Mouse (Mus musculus) liver, embryonic 15.5 days (tissue): ENCODE measurements around the gene Acox1. TPM values are rescaled to one million over a fixed set of nuclear protein-coding genes. Genes with fewer than 3 reads are reported as not detected.

Experiments
- ATAC-seq: fragments of 200-750 bp; cut with Nextera tagmentation; 2 replicates; pipeline ENCODE4 v1.8.0; 2017; ENCODE audit warnings: moderate number of reproducible peaks, mild to moderate bottlenecking, moderate library complexity; ENCODE audit not compliant: insufficient read depth
- H3K27ac ChIP-seq: fragments of 300-500 bp; sonication (generic); replicated peaks from 2 replicates; pipeline ENCODE4 v1.5.1; 2015; ENCODE audit warnings: mild to moderate bottlenecking, inconsistent platforms
- H3K27me3 ChIP-seq: fragments of 300-500 bp; sonication (generic); 2 replicates; pipeline ENCODE4 v1.6.1; 2015; ENCODE audit warnings: mild to moderate bottlenecking, inconsistent platforms
- H3K36me3 ChIP-seq: fragments of 300-500 bp; sonication (generic); replicated peaks from 2 replicates; pipeline ENCODE4 v1.6.1; 2015; ENCODE audit warnings: moderate library complexity, mild to moderate bottlenecking, inconsistent platforms
- H3K4me1 ChIP-seq: fragments of 300-500 bp; sonication (generic); replicated peaks from 2 replicates; pipeline ENCODE4 v1.6.1; 2015; ENCODE audit warnings: inconsistent platforms
- H3K4me2 ChIP-seq: fragments of 300-500 bp; sonication (generic); 2 replicates; pipeline ENCODE4 v1.6.1; 2015; ENCODE audit warnings: moderate library complexity, mild to moderate bottlenecking, inconsistent platforms
- H3K4me3 ChIP-seq: fragments of 300-500 bp; sonication (generic); replicated peaks from 2 replicates; pipeline ENCODE4 v1.5.1; 2015; ENCODE audit warnings: mild to moderate bottlenecking, inconsistent platforms
- H3K9ac ChIP-seq: fragments of 300-500 bp; sonication (generic); 2 replicates; pipeline ENCODE4 v1.6.1; 2015; ENCODE audit warnings: moderate library complexity, mild to moderate bottlenecking, inconsistent platforms
- H3K9me3 ChIP-seq: fragments of 300-500 bp; sonication (generic); replicated peaks from 2 replicates; pipeline ENCODE4 v1.6.1; 2016; ENCODE audit warnings: inconsistent platforms
- WGBS: fragments of 180-500 bp; shearing (Covaris S2); methylation state at CpG from one replicate; pipeline ENCODE4 v1.1.7; 2015; ENCODE audit warnings: mixed read lengths; ENCODE audit not compliant: insufficient replicate concordance; 5-methylcytosine and 5-hydroxymethylcytosine counted together
- polyA plus RNA-seq: library from polyadenylated mRNA; unstranded; fragments of >200 nt; fragmentation: Nextera tagmentation; extraction: Ambion mirVana; gene quantifications from 2 replicates; pipeline ENCODE4 v1.2.1, GENCODE M21; 2015

Acox1 gene
- polyA plus RNA-seq, 1 experiment from 2014 or later: 32.5 TPM

DNA sequence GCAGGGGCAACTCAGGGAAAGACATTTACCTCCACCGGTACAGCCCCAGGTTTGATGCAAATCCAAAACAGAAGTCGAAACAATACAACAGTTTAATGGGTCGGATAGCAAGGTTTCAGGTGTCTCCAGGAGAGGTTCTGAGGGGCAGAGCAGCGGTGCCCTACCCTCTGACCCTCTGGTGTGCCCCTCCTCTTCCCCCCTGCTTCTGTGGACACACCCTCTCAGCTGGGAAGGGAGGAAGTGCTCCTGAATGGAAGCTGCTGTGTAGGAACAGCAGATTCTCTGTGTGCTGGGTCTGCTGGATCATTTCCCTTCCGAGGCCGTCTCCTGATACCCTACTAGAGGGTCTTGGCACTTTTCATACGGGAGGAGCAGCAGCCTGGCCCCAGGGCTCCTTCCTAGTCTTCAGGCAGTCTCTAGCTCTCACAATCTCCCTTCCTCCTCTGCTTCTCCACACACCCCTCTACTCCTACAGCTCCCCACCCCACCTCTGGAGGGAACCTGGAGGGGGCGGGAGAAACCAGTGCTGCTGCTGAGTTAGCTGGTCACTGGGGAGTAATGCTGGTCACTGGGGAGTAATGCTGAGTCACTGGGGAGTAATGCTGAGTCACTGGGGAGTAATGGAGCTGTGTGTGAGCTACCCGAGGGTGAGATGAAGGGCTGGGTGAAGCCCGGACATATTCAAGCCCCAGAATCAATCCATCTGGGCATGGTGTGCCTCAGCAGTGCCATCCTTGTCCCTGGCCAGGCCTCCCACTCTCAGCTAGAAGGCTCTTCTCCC lies 56.4 kb downstream of the Acox1 start:
- H3K27ac ChIP-seq: peak overlapping the region; percentile 79
- no peak overlapping the region for H3K4me3 ChIP-seq
- H3K9ac ChIP-seq: no peak overlapping the region
- H3K4me2 ChIP-seq: peak overlapping the region; percentile 29
- H3K4me1 ChIP-seq: peaks cover 62% of the 10 kb centered on the region
- 69% methylated on average over 10 of the region's 10 CpGs for WGBS
- peaks cover 28% of the 10 kb centered on the region; the same call in 1 of the 2 replicates for H3K36me3 ChIP-seq
- ATAC-seq: peak; percentile 46
- H3K9me3 ChIP-seq: no peaks in the 10 kb centered on the region
- H3K27me3 ChIP-seq: no peaks in the 10 kb centered on the region

- peaks cover 20% of the 10 kb centered on the region; the same call in 1 of the 2 replicates for H3K36me3 ChIP-seq
- peak; percentile 90 for ATAC-seq
- peaks cover 62% of the 10 kb centered on the region for H3K4me1 ChIP-seq
- WGBS: under 1% methylated on average over 60 of the region's 60 CpGs
- H3K9ac ChIP-seq: peak within 1 kb of the TSS; percentile 77
- no peaks in the 10 kb centered on the region for H3K9me3 ChIP-seq
- H3K4me3 ChIP-seq: peak within 1 kb of the TSS; percentile 83
- peak within 1 kb of the TSS; percentile 80 for H3K27ac ChIP-seq
- H3K27me3 ChIP-seq: no peaks in the 10 kb centered on the region
- H3K4me2 ChIP-seq: peak within 1 kb of the TSS; percentile 83
Observed at GRCm38 (mm10) chr11:116138468-116139138, 60.2 kb downstream of the Acox1 start, which contains the start of gene Mrpl38. Gene Mrpl38, minus strand, starts transcription at chr11:116138868.

GRCm38 (mm10) chr11:116138096-116138467 lies 60.8 kb downstream of the Acox1 start:
- under 1% methylated on average over 20 of the region's 20 CpGs for WGBS
- Histone ChIP-seq H3K4me1 (peaks cover 57% of the 10 kb centered on the region), H3K36me3 (peaks cover 20% of the 10 kb centered on the region; the same call in 1 of the 2 replicates), H3K4me2 (peak overlapping the region; percentile 83), H3K9me3 (no peaks in the 10 kb centered on the region), H3K27me3 (no peaks in the 10 kb centered on the region), H3K4me3 (peak overlapping the region; percentile 83), H3K9ac (peak overlapping the region; percentile 77), H3K27ac (peak overlapping the region; percentile 80)
- no peak for ATAC-seq

GRCm38 (mm10) chr11:116134171-116134570 lies 64.7 kb downstream of the Acox1 start:
- no peak overlapping the region for H3K4me2 ChIP-seq
- no peaks in the 10 kb centered on the region for H3K27me3 ChIP-seq
- H3K9ac ChIP-seq: no peak overlapping the region
- H3K4me3 ChIP-seq: no peak overlapping the region
- H3K27ac ChIP-seq: no peak overlapping the region
- 78% methylated on average over 10 of the region's 10 CpGs for WGBS
- no peaks in the 10 kb centered on the region for H3K9me3 ChIP-seq
- peaks cover 52% of the 10 kb centered on the region for H3K4me1 ChIP-seq
- no peak for ATAC-seq
- peaks cover 33% of the 10 kb centered on the region; the same call in 1 of the 2 replicates for H3K36me3 ChIP-seq

GRCm38 (mm10) chr11:116133497-116133896 lies 65.3 kb downstream of the Acox1 start:
- peaks cover 51% of the 10 kb centered on the region for H3K4me1 ChIP-seq
- no peak for ATAC-seq
- H3K36me3 ChIP-seq: peaks cover 33% of the 10 kb centered on the region; the same call in 1 of the 2 replicates
- H3K4me3 ChIP-seq: no peak overlapping the region
- H3K9me3 ChIP-seq: no peaks in the 10 kb centered on the region
- H3K9ac ChIP-seq: no peak overlapping the region
- H3K27me3 ChIP-seq: no peaks in the 10 kb centered on the region
- H3K4me2 ChIP-seq: no peak overlapping the region
- 62% methylated on average over 5 of the region's 5 CpGs for WGBS
- no peak overlapping the region for H3K27ac ChIP-seq

GRCm38 (mm10) chr11:116132366-116133333 lies 66.2 kb downstream of the Acox1 start:
- no peak overlapping the region for H3K27ac ChIP-seq
- H3K4me1 ChIP-seq: peaks cover 47% of the 10 kb centered on the region
- H3K4me2 ChIP-seq: no peak overlapping the region
- H3K36me3 ChIP-seq: peaks cover 33% of the 10 kb centered on the region; the same call in 1 of the 2 replicates
- H3K4me3 ChIP-seq: no peak overlapping the region
- WGBS: 72% methylated on average over 16 of the region's 16 CpGs
- H3K27me3 ChIP-seq: no peaks in the 10 kb centered on the region
- no peak overlapping the region for H3K9ac ChIP-seq
- no peak for ATAC-seq
- H3K9me3 ChIP-seq: no peaks in the 10 kb centered on the region

DNA sequence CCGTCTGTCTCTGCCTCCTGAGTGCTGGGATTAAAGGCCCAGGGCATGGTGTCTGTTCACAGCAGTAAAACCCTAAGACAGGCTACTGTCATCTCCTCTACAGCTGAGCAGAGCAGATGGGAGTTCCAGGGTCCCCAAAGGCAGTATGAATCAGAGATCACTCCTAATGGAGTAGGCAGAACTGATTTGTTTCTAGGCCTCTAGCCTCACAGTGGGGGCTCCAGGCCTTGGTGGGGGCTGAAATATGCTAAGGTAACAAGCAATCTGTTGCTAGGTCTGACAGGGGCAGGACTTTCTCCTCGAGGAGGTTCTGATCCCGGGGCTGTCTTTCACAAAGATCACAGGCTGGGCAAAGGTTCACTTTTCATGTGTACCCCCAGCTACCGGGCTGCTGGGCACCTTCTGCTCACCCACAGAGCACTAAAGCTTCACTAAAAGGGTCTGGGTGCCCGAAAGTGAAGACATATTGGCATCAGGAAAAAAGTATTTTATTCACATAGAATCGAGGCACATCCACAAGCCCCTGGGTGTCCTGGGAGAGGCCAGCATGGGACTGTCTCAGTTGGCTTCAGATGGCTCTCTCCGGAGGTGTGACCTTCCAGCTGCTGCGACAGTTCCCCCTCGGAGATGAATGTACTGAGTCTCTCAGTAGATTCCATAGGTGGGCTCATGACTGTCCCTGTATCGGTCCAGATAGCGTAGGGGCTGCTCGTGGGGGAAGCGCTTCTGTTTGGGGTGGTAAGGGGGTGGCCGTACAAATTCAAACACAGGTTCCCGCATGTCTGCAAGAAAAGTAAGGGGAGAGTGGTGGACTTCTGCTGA lies 67.3 kb downstream of the Acox1 start:
- Histone ChIP-seq H3K4me1 (peaks cover 47% of the 10 kb centered on the region), H3K9me3 (no peaks in the 10 kb centered on the region), H3K36me3 (peaks cover 35% of the 10 kb centered on the region), H3K27me3 (no peaks in the 10 kb centered on the region), H3K27ac (peak overlapping the region; percentile 77), H3K4me2 (peak overlapping the region; percentile 85), H3K9ac (peak overlapping the region; percentile 56), H3K4me3 (peak overlapping the region; percentile 63)
- ATAC-seq: no peak
- WGBS: 73% methylated on average over 15 of the region's 15 CpGs

DNA sequence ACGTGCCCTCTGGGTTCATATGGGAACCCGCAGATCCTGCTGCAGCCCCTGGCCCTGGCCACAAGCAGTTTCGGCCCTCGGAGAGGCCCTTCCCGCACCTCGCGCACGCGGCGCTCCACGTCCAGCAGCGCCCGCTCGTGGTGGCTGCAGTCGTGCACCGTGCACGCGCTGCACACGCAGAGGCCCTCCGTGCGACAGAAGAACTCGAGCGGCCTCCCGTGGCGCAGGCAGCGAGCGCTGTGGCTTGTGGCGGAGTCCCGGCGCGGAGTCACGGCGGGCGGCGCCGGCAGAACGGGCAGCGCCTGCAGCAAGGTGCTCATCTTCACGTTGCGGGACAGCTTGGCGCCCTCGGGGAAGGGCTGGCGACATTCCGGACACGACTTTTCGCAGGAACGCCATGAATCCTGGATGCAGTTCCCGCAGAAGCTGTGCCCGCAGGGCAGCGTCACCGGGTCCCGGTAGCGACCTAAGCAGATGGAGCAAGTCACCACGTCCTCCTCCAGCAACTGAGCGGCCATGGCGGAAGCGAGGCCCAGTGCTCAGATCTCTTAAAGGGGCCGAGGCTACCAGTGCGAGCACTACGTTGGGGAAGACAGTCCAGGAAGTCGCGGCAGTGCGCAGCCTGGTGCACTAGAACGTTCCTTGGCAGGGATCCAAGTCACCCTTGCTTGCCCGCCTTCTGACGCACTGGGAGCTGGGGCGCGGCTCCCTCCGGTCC lies 68.2 kb downstream of the Acox1 start, which contains the start of gene Trim65:
Trim65 (minus strand) TSS at position 641 of the 718 bp plus-strand sequence.
- no peaks in the 10 kb centered on the region for H3K27me3 ChIP-seq
- H3K4me2 ChIP-seq: peak within 1 kb of the TSS; percentile 85
- H3K9ac ChIP-seq: peak within 1 kb of the TSS; percentile 56
- H3K36me3 ChIP-seq: peaks cover 44% of the 10 kb centered on the region
- H3K27ac ChIP-seq: peak within 1 kb of the TSS; percentile 77
- peak within 1 kb of the TSS; percentile 63 for H3K4me3 ChIP-seq
- ATAC-seq: peak; percentile 73
- H3K9me3 ChIP-seq: no peaks in the 10 kb centered on the region
- H3K4me1 ChIP-seq: peaks cover 44% of the 10 kb centered on the region
- WGBS: under 1% methylated on average over 69 of the region's 69 CpGs

GRCm38 (mm10) chr11:116129993-116130487 lies 68.8 kb downstream of the Acox1 start:
- H3K36me3 ChIP-seq: peaks cover 46% of the 10 kb centered on the region
- no peak for ATAC-seq
- peak overlapping the region; percentile 63 for H3K4me3 ChIP-seq
- no peaks in the 10 kb centered on the region for H3K27me3 ChIP-seq
- H3K9me3 ChIP-seq: no peaks in the 10 kb centered on the region
- H3K4me1 ChIP-seq: peaks cover 44% of the 10 kb centered on the region
- peak overlapping the region; percentile 85 for H3K4me2 ChIP-seq
- H3K9ac ChIP-seq: peak overlapping the region; percentile 56
- peak overlapping the region; percentile 77; the same call in 1 of the 2 replicates for H3K27ac ChIP-seq
- WGBS: 18% methylated on average over 8 of the region's 8 CpGs
